Mouse (Mus musculus) hindbrain, embryonic 14.5 days (tissue): ENCODE results near the gene Pik3r2. TPM values are rescaled to one million over a fixed set of nuclear protein-coding genes. Genes with fewer than 3 reads are reported as not detected.

Source experiments
- ATAC-seq: fragments of 200-750 bp; cut with Nextera tagmentation; 2 replicates; pipeline ENCODE4 v1.8.0; 2017; ENCODE audit warnings: moderate number of reproducible peaks, mild to moderate bottlenecking, moderate TSS enrichment, moderate library complexity; ENCODE audit not compliant: low FRiP score
- DNase-seq: peaks from one replicate; pipeline ENCODE4 v3.0.0-alpha.2; 2015; ENCODE audit warnings: low spot score
- H3K27ac ChIP-seq: fragments of 300-500 bp; sonication (generic); 2 replicates; pipeline ENCODE4 v1.5.1; 2014; ENCODE audit warnings: mild to moderate bottlenecking, moderate library complexity
- H3K27me3 ChIP-seq: fragments of 300-500 bp; sonication (generic); 2 replicates; pipeline ENCODE4 v1.6.1; 2014; ENCODE audit warnings: mild to moderate bottlenecking, low read length, mixed read lengths; ENCODE audit not compliant: control insufficient read depth, insufficient read depth
- H3K36me3 ChIP-seq: fragments of 300-500 bp; sonication (generic); replicated peaks from 2 replicates; pipeline ENCODE4 v1.6.1; 2014; ENCODE audit not compliant: control insufficient read depth, insufficient read depth
- H3K4me1 ChIP-seq: fragments of 300-500 bp; sonication (generic); replicated peaks from 2 replicates; pipeline ENCODE4 v1.6.1; 2014; ENCODE audit warnings: antibody characterized with exemption, low read length, mixed read lengths; ENCODE audit not compliant: control insufficient read depth, insufficient read depth
- H3K4me2 ChIP-seq: fragments of 300-500 bp; sonication (generic); replicated peaks from 2 replicates; pipeline ENCODE4 v1.6.1; 2014; ENCODE audit warnings: mild to moderate bottlenecking, moderate library complexity
- H3K4me3 ChIP-seq: fragments of 300-500 bp; sonication (generic); replicated peaks from 2 replicates; pipeline ENCODE4 v1.5.1; 2014; ENCODE audit warnings: mild to moderate bottlenecking, low read length
- H3K9ac ChIP-seq: fragments of 300-500 bp; sonication (generic); 2 replicates; pipeline ENCODE4 v1.6.1; 2014
- H3K9me3 ChIP-seq: fragments of 300-500 bp; sonication (generic); 2 replicates; pipeline ENCODE4 v1.6.1; 2016; ENCODE audit warnings: low read length; ENCODE audit not compliant: control insufficient read depth
- WGBS: fragments of 180-500 bp; shearing (Covaris S2); extraction: QIAGEN DNeasy Blood & Tissue Kit; methylation state at CpG from one replicate; pipeline ENCODE4 v1.1.7; 2014; 5-methylcytosine and 5-hydroxymethylcytosine counted together
- polyA plus RNA-seq: library from polyadenylated mRNA; unstranded; fragments of >200 nt; fragmentation: Nextera tagmentation; extraction: Ambion mirVana; gene quantifications from 2 replicates; pipeline ENCODE4 v1.2.1, GENCODE M21; 2014

Gene Pik3r2
- polyA plus RNA-seq, 1 experiment from 2014 or later = 83.0 TPM

DNA sequence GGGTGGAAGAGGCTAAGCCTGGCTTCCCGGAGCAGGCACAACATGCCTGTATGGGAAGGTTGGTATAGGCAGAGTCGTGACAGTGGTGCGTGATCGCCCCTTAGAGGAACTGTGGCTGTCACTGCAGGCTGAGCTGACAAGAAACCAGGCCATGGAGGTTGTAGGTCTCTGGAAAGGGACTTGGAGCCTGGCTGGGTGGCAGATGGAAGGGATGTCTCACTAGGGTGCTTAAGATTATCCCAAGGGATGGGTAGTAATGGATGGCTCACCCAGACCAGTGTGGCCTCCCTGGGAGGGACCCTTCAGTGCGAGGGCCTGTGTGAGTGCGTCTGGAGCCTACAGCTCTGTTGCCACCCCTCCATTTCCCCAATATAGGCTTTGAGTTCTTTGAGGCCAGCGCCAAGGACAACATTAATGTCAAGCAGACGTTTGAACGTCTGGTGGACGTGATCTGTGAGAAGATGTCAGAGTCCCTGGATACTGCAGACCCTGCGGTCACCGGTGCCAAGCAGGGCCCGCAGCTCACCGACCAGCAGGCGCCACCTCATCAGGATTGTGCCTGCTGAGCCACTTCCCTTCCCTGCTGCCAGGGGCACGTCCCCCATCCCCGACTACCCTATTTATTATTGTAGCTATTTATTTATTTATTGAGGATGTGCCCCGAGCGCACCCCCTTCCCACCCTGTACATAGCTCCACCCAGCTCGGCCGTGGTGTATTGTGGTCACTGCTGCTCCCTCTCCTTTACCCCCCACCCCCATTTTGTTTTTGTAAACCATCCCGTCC is 18.8 kb downstream of the Pik3r2 start:
- ATAC-seq (no peak), DNase-seq (no peak)
- Histone ChIP-seq H3K36me3 (peaks cover 29% of the 10 kb centered on the region), H3K4me1 (peaks cover 31% of the 10 kb centered on the region), H3K27me3 (no peaks in the 10 kb centered on the region), H3K4me2 (no peak overlapping the region), H3K27ac (no peak overlapping the region), H3K4me3 (no peak overlapping the region), H3K9ac (peak overlapping the region; percentile 22; the same call in 1 of the 2 replicates), H3K9me3 (no peaks in the 10 kb centered on the region)
- WGBS = 52% methylated on average over 22 of the region's 22 CpGs

- no peak for ATAC-seq
- 92% methylated on average over 6 of the region's 6 CpGs for WGBS
- Histone ChIP-seq H3K9me3 (no peaks in the 10 kb centered on the region), H3K36me3 (peaks cover 29% of the 10 kb centered on the region), H3K4me1 (peaks cover 30% of the 10 kb centered on the region), H3K9ac (no peak overlapping the region), H3K27me3 (no peaks in the 10 kb centered on the region), H3K4me3 (no peak overlapping the region), H3K27ac (no peak overlapping the region), H3K4me2 (no peak overlapping the region)
- DNase-seq = no peak
These were observed 20.0 kb downstream of the Pik3r2 start for GRCm38 (mm10) chr8:70756476-70757040.

DNA sequence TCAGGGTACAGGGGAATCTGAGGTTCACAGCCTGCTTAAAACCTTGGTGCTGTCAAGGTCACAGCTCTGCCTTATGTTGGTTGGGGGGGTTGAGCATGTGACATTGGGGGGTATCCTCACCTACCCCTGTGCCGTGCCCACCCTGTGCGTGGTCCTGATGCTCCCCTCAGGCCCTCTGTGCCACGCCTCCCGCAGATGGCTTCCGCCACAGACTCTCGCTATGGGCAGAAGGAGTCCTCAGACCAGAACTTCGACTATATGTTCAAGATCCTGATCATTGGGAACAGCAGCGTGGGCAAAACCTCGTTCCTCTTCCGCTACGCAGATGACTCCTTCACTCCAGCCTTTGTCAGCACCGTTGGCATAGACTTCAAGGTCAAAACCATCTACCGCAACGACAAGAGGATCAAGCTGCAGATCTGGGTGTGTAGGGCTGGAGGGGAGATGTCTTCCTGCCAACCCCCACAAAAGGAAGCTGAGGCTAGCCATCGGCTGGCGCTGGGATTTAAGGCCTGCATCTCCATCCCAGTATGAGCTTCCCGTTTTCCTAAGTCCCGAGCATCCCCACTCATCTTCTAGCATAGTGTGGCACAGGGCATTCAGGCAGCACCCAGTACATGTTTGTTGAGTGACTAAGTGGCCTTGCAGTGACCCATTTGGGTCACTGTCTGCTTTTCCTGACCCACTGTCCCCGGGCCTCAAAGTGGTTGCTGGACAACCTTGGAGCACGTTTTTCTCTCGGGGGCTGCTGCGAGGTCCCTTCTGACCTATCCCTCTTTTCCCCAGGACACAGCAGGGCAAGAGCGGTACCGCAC is 20.6 kb downstream of the Pik3r2 start:
- Histone ChIP-seq H3K9me3 (no peaks in the 10 kb centered on the region), H3K27me3 (no peaks in the 10 kb centered on the region), H3K4me3 (peak overlapping the region; percentile 63), H3K9ac (peak overlapping the region; percentile 81), H3K4me2 (peak overlapping the region; percentile 87), H3K36me3 (peaks cover 29% of the 10 kb centered on the region), H3K4me1 (peaks cover 25% of the 10 kb centered on the region), H3K27ac (peak overlapping the region; percentile 92; the same call in 1 of the 2 replicates)
- ATAC-seq (no peak), DNase-seq (no peak)
- 82% methylated on average over 24 of the region's 24 CpGs for WGBS

DNA sequence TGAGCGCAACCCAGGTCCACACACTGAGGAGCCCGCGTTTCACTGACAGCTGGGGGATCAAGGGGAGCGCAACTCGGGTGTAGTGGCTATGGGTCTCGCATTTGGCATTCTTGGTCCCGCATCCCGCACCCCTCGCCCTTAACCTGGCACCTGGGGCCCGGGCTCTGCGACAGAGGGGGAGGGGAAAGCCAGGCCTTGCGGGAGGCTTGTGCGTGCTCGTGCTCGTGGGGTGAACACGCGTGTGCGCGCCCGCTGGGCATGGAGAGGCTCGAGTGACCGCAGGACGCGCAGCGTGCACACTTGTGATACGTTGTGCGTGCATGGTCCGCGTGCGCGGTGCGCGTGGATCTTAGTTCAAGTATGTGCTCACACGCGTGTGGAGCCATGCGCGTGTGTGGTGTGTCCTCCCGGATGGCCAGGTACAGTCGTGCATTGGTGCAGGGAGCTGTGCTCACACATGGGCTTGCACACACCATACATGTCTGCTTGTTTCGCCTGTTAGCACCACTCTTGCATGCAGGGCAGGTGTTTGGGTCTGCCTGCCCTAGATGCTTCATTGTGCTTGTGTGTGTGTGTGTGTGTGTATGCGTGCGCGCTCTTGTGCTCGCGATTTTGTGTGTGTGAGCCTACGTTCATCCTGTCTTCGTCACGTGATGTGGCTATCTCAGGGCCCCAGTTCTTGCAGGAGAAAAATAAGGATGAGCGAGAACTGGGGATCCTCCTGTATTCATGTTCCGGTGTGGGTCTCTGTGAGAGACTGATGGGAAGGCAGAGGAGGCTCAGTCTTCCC is 21.4 kb downstream of the Pik3r2 start:
- peak overlapping the region; percentile 63 for H3K4me3 ChIP-seq
- peaks cover 22% of the 10 kb centered on the region for H3K4me1 ChIP-seq
- H3K27me3 ChIP-seq = no peaks in the 10 kb centered on the region
- peaks cover 29% of the 10 kb centered on the region for H3K36me3 ChIP-seq
- H3K9me3 ChIP-seq = no peaks in the 10 kb centered on the region
- DNase-seq (peak; percentile 77), ATAC-seq (peak; percentile 53)
- peak overlapping the region; percentile 81 for H3K9ac ChIP-seq
- H3K4me2 ChIP-seq = peak overlapping the region; percentile 87
- 12% methylated on average over 50 of the region's 50 CpGs for WGBS
- peak overlapping the region; percentile 92 for H3K27ac ChIP-seq

GRCm38 (mm10) chr8:70754043-70754870 is 22.3 kb downstream of the Pik3r2 start, which contains the start of gene Rab3a:
Gene Rab3a (plus strand): TSS chr8:70754679.
- H3K27me3 ChIP-seq = no peaks in the 10 kb centered on the region
- WGBS = 7% methylated on average over 37 of the region's 37 CpGs
- DNase-seq = peak; percentile 95
- H3K4me3 ChIP-seq = peak within 1 kb of the TSS; percentile 63
- no peaks in the 10 kb centered on the region for H3K9me3 ChIP-seq
- H3K9ac ChIP-seq = peak within 1 kb of the TSS; percentile 81
- peak; percentile 97 for ATAC-seq
- H3K4me2 ChIP-seq = peak within 1 kb of the TSS; percentile 87
- peak within 1 kb of the TSS; percentile 92 for H3K27ac ChIP-seq
- peaks cover 14% of the 10 kb centered on the region for H3K4me1 ChIP-seq
- H3K36me3 ChIP-seq = peaks cover 29% of the 10 kb centered on the region

GRCm38 (mm10) chr8:70753151-70753550 is 23.4 kb downstream of the Pik3r2 start:
- H3K9ac ChIP-seq = no peak overlapping the region
- H3K27me3 ChIP-seq = no peaks in the 10 kb centered on the region
- H3K9me3 ChIP-seq = no peaks in the 10 kb centered on the region
- H3K4me2 ChIP-seq = no peak overlapping the region
- peaks cover 10% of the 10 kb centered on the region for H3K4me1 ChIP-seq
- peaks cover 23% of the 10 kb centered on the region for H3K36me3 ChIP-seq
- H3K27ac ChIP-seq = no peak overlapping the region
- no peak for DNase-seq
- H3K4me3 ChIP-seq = no peak overlapping the region
- ATAC-seq = no peak
- 31% methylated on average over 21 of the region's 21 CpGs for WGBS

DNA sequence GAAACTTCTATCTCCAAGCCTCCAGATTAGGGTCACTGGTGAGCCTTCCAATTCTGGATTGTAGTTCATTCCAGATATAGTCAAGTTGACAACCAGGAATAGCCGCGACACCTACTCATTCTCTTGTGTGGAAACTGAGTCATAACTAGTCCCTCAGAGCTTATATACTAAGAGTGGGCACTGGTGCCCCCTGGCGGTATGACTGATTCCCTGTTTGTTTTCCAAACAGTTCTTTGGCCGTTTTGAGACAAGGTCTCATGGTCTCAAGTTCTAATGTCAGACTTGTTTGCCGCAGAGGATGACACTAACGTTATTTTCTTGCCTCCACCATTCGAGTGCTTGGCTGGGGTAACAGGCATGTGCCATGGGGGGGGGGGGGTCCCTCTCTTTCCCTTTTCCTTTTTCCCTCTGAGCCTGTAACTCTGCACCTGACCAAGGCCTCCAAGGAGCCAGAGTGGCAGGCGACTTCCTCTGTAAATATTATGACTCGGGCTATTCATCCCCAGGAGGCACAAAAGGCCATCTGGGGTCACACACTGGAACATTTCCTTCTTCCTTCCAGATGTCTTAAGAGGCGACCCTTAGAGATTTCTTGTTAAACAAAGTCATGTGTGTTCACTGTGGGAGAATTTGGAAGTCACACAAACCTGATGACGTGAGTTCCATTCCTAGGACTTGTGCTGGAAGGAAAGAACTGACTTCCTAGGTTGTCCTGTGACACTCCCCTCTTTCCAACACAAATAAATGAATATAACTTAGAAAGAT is 24.3 kb downstream of the Pik3r2 start:
- no peak overlapping the region for H3K4me3 ChIP-seq
- no peak overlapping the region for H3K4me2 ChIP-seq
- peaks cover 10% of the 10 kb centered on the region for H3K4me1 ChIP-seq
- ATAC-seq = no peak
- no peaks in the 10 kb centered on the region for H3K9me3 ChIP-seq
- no peak overlapping the region for H3K27ac ChIP-seq
- WGBS = 43% methylated on average over 11 of the region's 11 CpGs
- H3K36me3 ChIP-seq = peaks cover 14% of the 10 kb centered on the region
- peak; percentile 81 for DNase-seq
- no peak overlapping the region for H3K9ac ChIP-seq
- H3K27me3 ChIP-seq = peaks cover 8% of the 10 kb centered on the region; the same call in 1 of the 2 replicates
